Mouse (Mus musculus) forebrain, embryonic 16.5 days (tissue): ENCODE measurements around the gene Surf1. TPM values are rescaled to one million over a fixed set of nuclear protein-coding genes. Genes with fewer than 3 reads are reported as not detected.

ENCODE experiments used
- ATAC-seq: fragments of 200-750 bp; cut with Nextera tagmentation; 2 replicates; pipeline ENCODE4 v1.8.0; 2017; ENCODE audit warnings: mild to moderate bottlenecking, moderate library complexity
- H3K27ac ChIP-seq: fragments of 300-500 bp; sonication (generic); 2 replicates; pipeline ENCODE4 v1.5.1; 2014; ENCODE audit warnings: low read length, control low read depth
- H3K27me3 ChIP-seq: fragments of 300-500 bp; sonication (generic); replicated peaks from 2 replicates; pipeline ENCODE4 v1.6.1; 2014; ENCODE audit warnings: low read length; ENCODE audit not compliant: control insufficient read depth, insufficient read depth
- H3K36me3 ChIP-seq: fragments of 300-500 bp; sonication (generic); 2 replicates; pipeline ENCODE4 v1.6.1; 2014; ENCODE audit not compliant: control insufficient read depth, insufficient read depth
- H3K4me1 ChIP-seq: fragments of 300-500 bp; sonication (generic); replicated peaks from 2 replicates; pipeline ENCODE4 v1.6.1; 2014; ENCODE audit warnings: low read length; ENCODE audit not compliant: control insufficient read depth, insufficient read depth
- H3K4me2 ChIP-seq: fragments of 300-500 bp; sonication (generic); 2 replicates; pipeline ENCODE4 v1.6.1; 2014; ENCODE audit warnings: mild to moderate bottlenecking, low read length, control low read depth
- H3K4me3 ChIP-seq: fragments of 300-500 bp; sonication (generic); replicated peaks from 2 replicates; pipeline ENCODE4 v1.5.1; 2014; ENCODE audit warnings: mild to moderate bottlenecking, low read length, control low read depth
- H3K9ac ChIP-seq: fragments of 300-500 bp; sonication (generic); replicated peaks from 2 replicates; pipeline ENCODE4 v1.6.1; 2014; ENCODE audit warnings: low read depth, low read length, control low read depth
- H3K9me3 ChIP-seq: fragments of 300-500 bp; sonication (generic); 2 replicates; pipeline ENCODE4 v1.6.1; 2016; ENCODE audit warnings: low read length; ENCODE audit not compliant: control insufficient read depth
- whole genome bisulfite sequencing: fragments of 180-500 bp; shearing (Covaris S2); extraction: QIAGEN DNeasy Blood & Tissue Kit; methylation state at CpG from one replicate; pipeline ENCODE4 v1.1.7; 2014; 5-methylcytosine and 5-hydroxymethylcytosine counted together
- polyA plus RNA-seq: library from polyadenylated mRNA; unstranded; fragments of >200 nt; fragmentation: Nextera tagmentation; extraction: Ambion mirVana; gene quantifications from 2 replicates; pipeline ENCODE4 v1.2.1, GENCODE M21; 2015

The Surf1 gene
- polyA plus RNA-seq, 1 experiment from 2014 or later = 82.1 TPM

GRCm38 (mm10) chr2:26930390-26930789, 14.1 kb upstream of the Surf1 start:
- WGBS = 11% methylated on average over 1 of the region's 1 CpGs
- no peak overlapping the region for H3K4me2 ChIP-seq
- no peaks in the 10 kb centered on the region for H3K27me3 ChIP-seq
- H3K9me3 ChIP-seq = no peaks in the 10 kb centered on the region
- H3K4me3 ChIP-seq = no peak overlapping the region
- H3K36me3 ChIP-seq = peaks cover 5% of the 10 kb centered on the region; the same call in 1 of the 2 replicates
- peaks cover 24% of the 10 kb centered on the region for H3K4me1 ChIP-seq
- no peak for ATAC-seq
- no peak overlapping the region for H3K9ac ChIP-seq
- no peak overlapping the region for H3K27ac ChIP-seq

- Histone ChIP-seq H3K4me3 (no peak overlapping the region), H3K36me3 (peaks cover 8% of the 10 kb centered on the region; the same call in 1 of the 2 replicates)
These were observed 11.6 kb upstream of the Surf1 start for GRCm38 (mm10) chr2:26927745-26928476.

GRCm38 (mm10) chr2:26921784-26922183, 5.5 kb upstream of the Surf1 start:
- no peaks in the 10 kb centered on the region for H3K27me3 ChIP-seq
- no peak overlapping the region for H3K4me3 ChIP-seq
- peaks cover 38% of the 10 kb centered on the region for H3K36me3 ChIP-seq
- whole genome bisulfite sequencing = 80% methylated on average over 9 of the region's 9 CpGs
- no peaks in the 10 kb centered on the region for H3K9me3 ChIP-seq
- H3K9ac ChIP-seq = no peak overlapping the region
- peaks cover 13% of the 10 kb centered on the region for H3K4me1 ChIP-seq
- no peak overlapping the region for H3K4me2 ChIP-seq
- H3K27ac ChIP-seq = no peak overlapping the region
- ATAC-seq = no peak

More at GRCm38 (mm10) chr2:26927745-26928476, 11.6 kb upstream of the Surf1 start:
- Histone ChIP-seq H3K27me3 (no peaks in the 10 kb centered on the region), H3K27ac (no peak overlapping the region), H3K9ac (no peak overlapping the region), H3K4me2 (no peak overlapping the region), H3K9me3 (no peaks in the 10 kb centered on the region), H3K4me1 (peaks cover 24% of the 10 kb centered on the region)
- 90% methylated on average over 6 of the region's 6 CpGs for WGBS
- ATAC-seq = no peak

DNA sequence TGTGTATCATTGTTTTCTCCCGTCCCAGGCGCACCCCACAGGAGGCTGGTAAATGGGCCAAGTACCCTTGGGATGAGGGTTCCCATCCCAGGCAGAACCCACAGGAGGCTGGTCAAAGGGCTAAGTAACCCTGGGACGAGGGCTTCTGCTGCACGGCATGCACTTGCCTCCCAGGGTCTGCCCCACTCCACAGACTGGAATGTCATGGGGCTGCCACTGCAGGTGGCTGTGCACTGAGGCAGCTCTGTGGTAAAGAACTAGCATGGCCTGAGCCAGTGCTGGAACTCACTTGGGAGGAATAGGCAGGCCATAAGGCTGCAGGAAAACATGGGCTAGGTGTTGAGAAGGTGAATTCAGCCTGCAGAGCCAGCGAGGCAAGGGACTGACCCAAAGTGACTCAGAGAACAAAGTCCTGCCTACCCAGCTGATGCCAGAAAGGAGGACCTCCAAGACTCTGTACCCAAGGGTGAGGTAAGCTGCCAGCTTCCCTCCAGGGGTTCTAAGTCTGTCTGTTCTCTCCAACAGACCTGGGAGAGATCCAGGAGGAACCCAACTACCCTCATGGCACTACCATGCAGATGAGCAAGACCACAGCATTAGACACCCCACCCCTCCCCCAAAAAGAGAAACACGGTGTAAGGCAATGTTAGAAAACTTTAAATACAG, 4.0 kb upstream of the Surf1 start:
- Histone ChIP-seq H3K9me3 (no peaks in the 10 kb centered on the region), H3K27ac (no peak overlapping the region), H3K27me3 (no peaks in the 10 kb centered on the region), H3K4me3 (no peak overlapping the region), H3K9ac (no peak overlapping the region), H3K36me3 (peaks cover 32% of the 10 kb centered on the region), H3K4me1 (peaks cover 22% of the 10 kb centered on the region), H3K4me2 (no peak overlapping the region)
- WGBS = 88% methylated on average over 6 of the region's 6 CpGs
- no peak for ATAC-seq

- Histone ChIP-seq H3K4me1 (peaks cover 26% of the 10 kb centered on the region), H3K4me3 (no peak overlapping the region), H3K27ac (no peak overlapping the region), H3K4me2 (no peak overlapping the region), H3K9me3 (no peaks in the 10 kb centered on the region), H3K27me3 (no peaks in the 10 kb centered on the region), H3K9ac (no peak overlapping the region), H3K36me3 (peaks cover 30% of the 10 kb centered on the region)
- no peak for ATAC-seq
- WGBS = 94% methylated on average over 3 of the region's 3 CpGs
These were observed 3.4 kb upstream of the Surf1 start for GRCm38 (mm10) chr2:26919684-26920083.

GRCm38 (mm10) chr2:26916738-26917137, 408 bp upstream of the Surf1 start:
- Histone ChIP-seq H3K36me3 (peaks cover 52% of the 10 kb centered on the region), H3K9me3 (no peaks in the 10 kb centered on the region), H3K4me3 (peak overlapping the region; percentile 86), H3K9ac (peak overlapping the region; percentile 79), H3K4me1 (peaks cover 36% of the 10 kb centered on the region), H3K27ac (peak overlapping the region; percentile 63), H3K27me3 (no peaks in the 10 kb centered on the region), H3K4me2 (peak overlapping the region; percentile 98)
- 0 out of 2 replicates have a peak, but pooled peaks have one; percentile 3 for ATAC-seq
- 4% methylated on average over 13 of the region's 13 CpGs for WGBS

DNA sequence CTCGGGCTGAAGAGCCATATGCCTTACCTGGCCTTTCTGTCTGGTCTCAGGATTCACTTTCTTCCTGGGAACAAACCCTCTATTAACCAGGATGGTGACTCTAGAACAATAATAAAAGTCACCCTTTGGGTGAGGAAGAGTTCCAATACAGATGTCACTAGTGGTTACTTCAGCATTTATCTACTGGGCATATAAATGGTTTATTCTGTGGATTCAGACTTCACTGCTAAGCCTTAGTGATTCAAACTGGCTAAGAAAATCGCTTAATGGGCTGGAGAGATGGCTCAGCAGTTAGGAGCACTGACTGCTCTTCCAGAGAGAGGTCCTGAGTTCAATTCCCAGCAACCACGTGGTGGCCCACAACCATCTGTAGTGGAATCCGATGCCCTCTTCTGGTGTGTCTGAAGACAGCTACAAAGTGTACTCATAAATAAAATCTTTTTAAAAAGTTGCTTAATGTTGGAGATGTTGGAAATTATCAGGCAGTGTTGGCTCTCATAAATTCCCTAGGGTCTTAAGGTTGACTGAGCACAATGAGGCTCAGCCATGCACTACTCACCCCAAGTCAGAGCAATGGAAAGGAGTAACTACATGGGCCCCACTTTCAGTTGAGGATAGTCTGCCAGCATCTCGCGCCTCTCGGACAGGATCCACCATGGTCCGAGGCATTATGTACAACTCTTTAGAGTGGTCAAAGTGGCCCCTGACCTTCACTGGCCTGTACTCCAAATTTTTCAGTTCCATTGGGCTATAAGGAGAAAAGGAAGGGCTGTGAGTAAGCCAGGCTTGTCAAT, 2.0 kb downstream of the Surf1 start:
- no peak overlapping the region for H3K27ac ChIP-seq
- no peak overlapping the region for H3K4me3 ChIP-seq
- no peaks in the 10 kb centered on the region for H3K9me3 ChIP-seq
- peaks cover 45% of the 10 kb centered on the region for H3K4me1 ChIP-seq
- 59% methylated on average over 8 of the region's 8 CpGs for WGBS
- no peak overlapping the region for H3K9ac ChIP-seq
- no peak for ATAC-seq
- H3K27me3 ChIP-seq = no peaks in the 10 kb centered on the region
- no peak overlapping the region for H3K4me2 ChIP-seq
- peaks cover 36% of the 10 kb centered on the region for H3K36me3 ChIP-seq

DNA sequence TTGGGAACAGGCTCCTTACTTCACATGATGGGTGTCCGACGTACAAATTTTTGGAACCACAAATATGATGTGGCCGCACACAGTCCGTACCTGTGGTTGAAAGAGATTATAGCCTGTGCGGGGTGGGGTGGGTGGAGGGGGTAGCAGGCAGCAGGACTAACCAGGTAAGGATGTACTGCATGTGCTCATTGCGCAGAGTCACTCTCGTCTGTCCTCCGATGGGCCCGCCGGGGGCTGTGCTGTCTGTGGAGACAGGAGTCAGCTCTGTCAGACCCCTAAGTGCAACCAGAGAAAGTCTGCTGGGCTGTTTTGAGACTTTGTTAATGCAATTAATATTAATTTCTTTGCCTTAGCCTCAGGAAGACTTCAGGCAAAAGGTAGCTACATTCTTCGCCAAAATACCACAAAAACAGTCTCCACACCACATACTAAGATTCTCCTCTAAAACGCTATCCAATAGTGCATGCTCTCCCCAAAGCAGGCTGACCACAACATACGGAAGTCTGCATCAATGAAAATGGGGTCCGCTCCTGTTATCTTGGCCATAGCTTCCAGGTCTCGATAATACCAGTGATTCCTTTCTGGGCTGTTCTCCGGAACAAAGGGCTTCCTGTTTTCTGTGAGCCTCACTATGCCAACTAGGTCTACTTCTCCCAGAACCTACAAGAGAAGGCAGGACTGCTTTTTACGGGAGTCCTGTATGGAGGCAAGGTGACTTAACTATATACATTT, 2.7 kb downstream of the Surf1 start:
- ATAC-seq = no peak
- 85% methylated on average over 17 of the region's 17 CpGs for WGBS
- no peak overlapping the region for H3K9ac ChIP-seq
- H3K27me3 ChIP-seq = no peaks in the 10 kb centered on the region
- no peaks in the 10 kb centered on the region for H3K9me3 ChIP-seq
- no peak overlapping the region for H3K4me2 ChIP-seq
- no peak overlapping the region for H3K27ac ChIP-seq
- H3K4me1 ChIP-seq = peaks cover 52% of the 10 kb centered on the region
- peaks cover 29% of the 10 kb centered on the region for H3K36me3 ChIP-seq
- no peak overlapping the region for H3K4me3 ChIP-seq
